Mouse (Mus musculus) lung, postnatal 0 days (tissue): Measurements from ENCODE around the gene Olfr1316. TPM values are rescaled to one million over a fixed set of nuclear protein-coding genes. Genes with fewer than 3 reads are reported as not detected.

Source experiments
- ATAC-seq: fragments of 200-750 bp; cut with Nextera tagmentation; 2 replicates; pipeline ENCODE4 v1.8.0; 2017; ENCODE audit warnings: moderate library complexity
- DNase-seq: peaks from one replicate; pipeline ENCODE4 v3.0.0-alpha.2; 2016; ENCODE audit warnings: low spot score
- H3K27ac ChIP-seq: fragments of 300-500 bp; sonication (generic); 2 replicates; pipeline ENCODE4 v1.5.1; 2014; ENCODE audit warnings: antibody characterized with exemption, mild to moderate bottlenecking, low read length, mixed read lengths
- H3K27me3 ChIP-seq: fragments of 300-500 bp; sonication (generic); replicated peaks from 2 replicates; pipeline ENCODE4 v1.6.1; 2014; ENCODE audit warnings: low read length, mixed read lengths; ENCODE audit not compliant: insufficient read depth
- H3K36me3 ChIP-seq: fragments of 300-500 bp; sonication (generic); 2 replicates; pipeline ENCODE4 v1.6.1; 2014; ENCODE audit warnings: low read length, mixed read lengths; ENCODE audit not compliant: insufficient read depth
- H3K4me1 ChIP-seq: fragments of 300-500 bp; sonication (generic); 2 replicates; pipeline ENCODE4 v1.6.1; 2014; ENCODE audit warnings: antibody characterized with exemption, low read depth, low read length, mixed read lengths; ENCODE audit not compliant: insufficient read depth
- H3K4me2 ChIP-seq: fragments of 300-500 bp; sonication (generic); replicated peaks from 2 replicates; pipeline ENCODE4 v1.6.1; 2014; ENCODE audit warnings: low read depth, mild to moderate bottlenecking, low read length, moderate library complexity, mixed read lengths
- H3K4me3 ChIP-seq: fragments of 300-500 bp; sonication (generic); 2 replicates; pipeline ENCODE4 v1.5.1; 2014; ENCODE audit warnings: low read depth, low read length
- H3K9ac ChIP-seq: fragments of 300-500 bp; sonication (generic); replicated peaks from 2 replicates; pipeline ENCODE4 v1.6.1; 2014; ENCODE audit warnings: low read depth, mild to moderate bottlenecking
- H3K9me3 ChIP-seq: fragments of 300-500 bp; sonication (generic); 2 replicates; pipeline ENCODE4 v1.6.1; 2016; ENCODE audit warnings: low read length, mixed read lengths
- CTCF ChIP-seq: IDR thresholded peaks from 2 replicates; pipeline ENCODE4 v1.5.1; 2016; ENCODE audit warnings: antibody characterized with exemption, mild to moderate bottlenecking
- EP300 ChIP-seq: IDR thresholded peaks from 2 replicates; pipeline ENCODE4 v1.6.1; 2016; ENCODE audit warnings: antibody characterized with exemption, mild to moderate bottlenecking, control low read depth
- WGBS: fragments of 180-500 bp; shearing (Covaris S2); extraction: QIAGEN DNeasy Blood & Tissue Kit; methylation state at CpG from one replicate; pipeline ENCODE4 v1.1.7; 2014; 5-methylcytosine and 5-hydroxymethylcytosine counted together
- polyA plus RNA-seq: library from polyadenylated mRNA; unstranded; fragments of >200 nt; fragmentation: Nextera tagmentation; extraction: Ambion mirVana; gene quantifications from 2 replicates; pipeline ENCODE4 v1.2.1, GENCODE M21; 2015

Gene Olfr1316
- not detected in 2 replicates for polyA plus RNA-seq

GRCm38 (mm10) chr2:112134877-112135276 lies at the start of gene Olfr1316:
TSS of gene Olfr1316 (minus strand) at chr2:112134977.
- Histone ChIP-seq H3K4me3 (no peak within 1 kb of the TSS), H3K9me3 (no peaks in the 10 kb centered on the region), H3K4me2 (no peak within 1 kb of the TSS), H3K27ac (no peak within 1 kb of the TSS), H3K36me3 (no peaks in the 10 kb centered on the region), H3K9ac (no peak within 1 kb of the TSS), H3K27me3 (no peaks in the 10 kb centered on the region), H3K4me1 (no peaks in the 10 kb centered on the region)
- DNase-seq (no peak), ATAC-seq (no peak)
- 83% methylated on average over 2 of the region's 2 CpGs for WGBS
- no peak for TF ChIP-seq CTCF
- no peak for TF ChIP-seq EP300

- TF ChIP-seq CTCF (no peak), EP300 (no peak)
- DNase-seq, result no peak
- no peaks in the 10 kb centered on the region for H3K36me3 ChIP-seq
- no peak within 1 kb of the TSS for H3K9ac ChIP-seq
- H3K9me3 ChIP-seq, result no peaks in the 10 kb centered on the region
- no peak within 1 kb of the TSS for H3K27ac ChIP-seq
- no peaks in the 10 kb centered on the region for H3K4me1 ChIP-seq
- ATAC-seq, result no peak
- H3K4me2 ChIP-seq, result no peak within 1 kb of the TSS
- no peak within 1 kb of the TSS for H3K4me3 ChIP-seq
- no peaks in the 10 kb centered on the region for H3K27me3 ChIP-seq
Observed at GRCm38 (mm10) chr2:112153898-112154297, 19.1 kb upstream of the Olfr1316 start, which contains the start of gene Olfr1318. TSS of gene Olfr1318 (plus strand) at chr2:112154198.

GRCm38 (mm10) chr2:112140029-112140428 lies 5.3 kb upstream of the Olfr1316 start, which contains the start of gene Olfr1317:
TSS of gene Olfr1317 (plus strand) at chr2:112140329.
- H3K27ac ChIP-seq, result no peak within 1 kb of the TSS
- no peak within 1 kb of the TSS for H3K4me3 ChIP-seq

GRCm38 (mm10) chr2:112115340-112115739 lies 19.4 kb downstream of the Olfr1316 start, which contains the start of gene Olfr1315-ps1:
TSS of gene Olfr1315-ps1 (minus strand) at chr2:112115440.
- ATAC-seq (no peak), DNase-seq (no peak)
- Histone ChIP-seq H3K27me3 (no peaks in the 10 kb centered on the region), H3K36me3 (no peaks in the 10 kb centered on the region), H3K27ac (no peak within 1 kb of the TSS), H3K4me2 (no peak within 1 kb of the TSS), H3K9me3 (no peaks in the 10 kb centered on the region), H3K4me3 (no peak within 1 kb of the TSS), H3K4me1 (no peaks in the 10 kb centered on the region), H3K9ac (no peak within 1 kb of the TSS)
- no peak for TF ChIP-seq CTCF
- no peak for TF ChIP-seq EP300
- WGBS, result 58% methylated on average over 1 of the region's 1 CpGs

More at GRCm38 (mm10) chr2:112140029-112140428, 5.3 kb upstream of the Olfr1316 start, which contains the start of gene Olfr1317:
- H3K4me1 ChIP-seq, result no peaks in the 10 kb centered on the region
- 54% methylated on average over 2 of the region's 2 CpGs for WGBS
- no peak within 1 kb of the TSS for H3K9ac ChIP-seq
- no peak within 1 kb of the TSS for H3K4me2 ChIP-seq
- H3K9me3 ChIP-seq, result no peaks in the 10 kb centered on the region
- ATAC-seq, result no peak
- TF ChIP-seq EP300 (no peak), CTCF (no peak)
- H3K36me3 ChIP-seq, result no peaks in the 10 kb centered on the region
- no peaks in the 10 kb centered on the region for H3K27me3 ChIP-seq
- DNase-seq, result no peak

GRCm38 (mm10) chr2:112096681-112097080 lies 38.1 kb downstream of the Olfr1316 start, which contains the start of gene Olfr1314:
TSS of gene Olfr1314 (minus strand) at chr2:112096781.
- Histone ChIP-seq H3K27me3 (no peaks in the 10 kb centered on the region), H3K4me2 (no peak within 1 kb of the TSS), H3K4me3 (no peak within 1 kb of the TSS), H3K27ac (no peak within 1 kb of the TSS), H3K36me3 (no peaks in the 10 kb centered on the region), H3K9ac (no peak within 1 kb of the TSS), H3K9me3 (no peaks in the 10 kb centered on the region), H3K4me1 (no peaks in the 10 kb centered on the region)
- no peak for TF ChIP-seq EP300
- TF ChIP-seq CTCF, result no peak
- DNase-seq (no peak), ATAC-seq (no peak)

- TF ChIP-seq CTCF (no peak), EP300 (no peak)
- H3K9me3 ChIP-seq, result no peaks in the 10 kb centered on the region
- no peak within 1 kb of the TSS for H3K9ac ChIP-seq
- H3K4me2 ChIP-seq, result no peak within 1 kb of the TSS
- H3K36me3 ChIP-seq, result no peaks in the 10 kb centered on the region
- H3K27ac ChIP-seq, result no peak within 1 kb of the TSS
- H3K27me3 ChIP-seq, result no peaks in the 10 kb centered on the region
- ATAC-seq (no peak), DNase-seq (no peak)
- no peaks in the 10 kb centered on the region for H3K4me1 ChIP-seq
- H3K4me3 ChIP-seq, result no peak within 1 kb of the TSS
Observed at GRCm38 (mm10) chr2:112077743-112078142, 57.0 kb downstream of the Olfr1316 start, which contains the start of gene Olfr1313. TSS of gene Olfr1313 (minus strand) at chr2:112077843.

Other genes starting within 250 kb of the Olfr1316 start
- not detected in 2 replicates for gene Olfr1306, start 218.7 kb downstream of the Olfr1316 start, polyA plus RNA-seq
- gene Olfr1307, start 185.5 kb downstream of the Olfr1316 start, polyA plus RNA-seq, result not detected in 2 replicates
- gene Olfr1308, start 170.0 kb downstream of the Olfr1316 start, polyA plus RNA-seq, result not detected in 2 replicates
- gene Olfr1309, start 144.7 kb downstream of the Olfr1316 start, polyA plus RNA-seq, result not detected in 2 replicates
- gene Olfr1310, start 122.3 kb downstream of the Olfr1316 start, polyA plus RNA-seq, result not detected in 2 replicates
- not detected in 2 replicates for gene Olfr1311, start 110.6 kb downstream of the Olfr1316 start, polyA plus RNA-seq
- gene Olfr1312, start 84.7 kb downstream of the Olfr1316 start, polyA plus RNA-seq, result not detected in 2 replicates
- gene Olfr1313, start 57.1 kb downstream of the Olfr1316 start, polyA plus RNA-seq, result not detected in 2 replicates
- gene Olfr1314, start 38.2 kb downstream of the Olfr1316 start, polyA plus RNA-seq, result not detected in 2 replicates
- gene Olfr1315-ps1, start 19.5 kb downstream of the Olfr1316 start, polyA plus RNA-seq, result not detected in 2 replicates
- not detected in 2 replicates for gene Olfr1317, start 5.4 kb upstream of the Olfr1316 start, polyA plus RNA-seq
- 0.05 TPM in 1 of 2 replicates, not detected in the other for gene Olfr1318, start 19.2 kb upstream of the Olfr1316 start, polyA plus RNA-seq
- 11.0 and 11.9 TPM in 2 replicates for gene Lpcat4, start 104.5 kb upstream of the Olfr1316 start, polyA plus RNA-seq
- 0.02 TPM in 1 of 2 replicates, not detected in the other for gene Nutm1, start 124.3 kb upstream of the Olfr1316 start, polyA plus RNA-seq
- 116 and 120 TPM in 2 replicates for gene Nop10, start 126.9 kb upstream of the Olfr1316 start, polyA plus RNA-seq
- 9.0 and 9.7 TPM in 2 replicates for gene Slc12a6, start 130.8 kb upstream of the Olfr1316 start, polyA plus RNA-seq
- not detected in 2 replicates for gene Gm21985, start 131.3 kb upstream of the Olfr1316 start, polyA plus RNA-seq
- 120 and 138 TPM in 2 replicates for gene Emc4, start 233.1 kb upstream of the Olfr1316 start, polyA plus RNA-seq
- 22.3 and 24.4 TPM in 2 replicates for gene Katnbl1, start 244.2 kb upstream of the Olfr1316 start, polyA plus RNA-seq